Mouse (Mus musculus) liver, postnatal 0 days (tissue): ENCODE results near the gene Trim25.

ENCODE experiments used
- CTCF ChIP-seq: sonication (generic); IDR thresholded peaks from 2 replicates; pipeline ENCODE4 v1.5.1; 2016; ENCODE audit warnings: antibody characterized with exemption, low read depth
- EP300 ChIP-seq: IDR thresholded peaks from 2 replicates; pipeline ENCODE4 v1.6.1; 2016; ENCODE audit warnings: antibody characterized with exemption, low read depth, mild to moderate bottlenecking

DNA sequence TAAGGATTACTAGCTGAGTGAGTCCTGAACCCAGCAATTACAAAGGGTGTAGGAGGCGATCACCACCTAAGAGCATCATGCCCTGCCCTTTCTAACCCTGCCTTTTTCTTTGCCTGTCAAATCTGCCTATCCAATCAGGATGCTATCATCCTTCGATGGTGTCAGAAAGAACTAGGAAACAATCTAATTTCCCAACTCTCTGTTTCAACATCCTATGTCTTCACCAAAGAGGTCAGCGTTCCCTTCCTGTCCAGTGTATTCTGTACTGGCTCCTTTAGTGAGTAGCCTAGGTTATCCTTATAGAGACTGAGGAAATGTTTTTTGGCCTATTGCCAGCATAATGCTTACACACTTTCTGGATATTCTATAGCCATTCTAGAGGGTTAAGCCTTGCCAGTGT, 36.4 kb downstream of the Trim25 start:
- no peak for TF ChIP-seq CTCF
- peak; percentile 61 for TF ChIP-seq EP300
